Mouse (Mus musculus): Measurements from ENCODE around the gene Gm28048. TPM values are rescaled to one million over a fixed set of nuclear protein-coding genes. Genes with fewer than 3 reads are reported as not detected.

The Gm28048 gene
- total and polyA plus RNA-seq, 2 experiments from 2014 or later: 6.8 TPM; not detected in 1

- Histone ChIP-seq H3K4me3 (ENCODE audit: low read depth, low read length) (no peak overlapping the region), H3K27me3 (ENCODE audit: control insufficient read depth, insufficient read depth, low read length) (no peaks in the 10 kb centered on the region), H3K36me3 (replicated peaks; ENCODE audit: control insufficient read depth, insufficient read depth, low read length) (peaks cover 13% of the 10 kb centered on the region), H3K4me1 (ENCODE audit: control insufficient read depth, insufficient read depth) (no peaks in the 10 kb centered on the region), H3K27ac (ENCODE audit: low read depth) (no peak overlapping the region), H3K4me2 (ENCODE audit: low read depth, low read length) (no peak overlapping the region), H3K9me3 (replicated peaks; ENCODE audit: control insufficient read depth, low read length) (no peaks in the 10 kb centered on the region), H3K9ac (replicated peaks; ENCODE audit: low read depth, low read length) (no peak overlapping the region)
- DNase-seq (ENCODE audit: low spot score): no peak
- no peak for ATAC-seq (ENCODE audit: insufficient read depth, low read depth)
- TF ChIP-seq EP300 (IDR thresholded peaks at IDR 0.05; ENCODE audit: low read depth) (no peak), CTCF (IDR thresholded peaks at IDR 0.05; ENCODE audit: low read depth) (no peak)
- WGBS: 71% methylated on average over 2 of the region's 2 CpGs
These were observed 79.0 kb downstream of the Gm28048 start for GRCm38 (mm10) chr11:22902923-22903322.

GRCm38 (mm10) chr11:22900041-22900440, 81.8 kb downstream of the Gm28048 start:
- Histone ChIP-seq H3K9me3 (replicated peaks; ENCODE audit: control insufficient read depth, low read length) (no peaks in the 10 kb centered on the region), H3K9ac (replicated peaks; ENCODE audit: low read depth, low read length) (no peak overlapping the region), H3K4me3 (ENCODE audit: low read depth, low read length) (no peak overlapping the region), H3K4me1 (ENCODE audit: control insufficient read depth, insufficient read depth) (no peaks in the 10 kb centered on the region), H3K36me3 (replicated peaks; ENCODE audit: control insufficient read depth, insufficient read depth, low read length) (peaks cover 13% of the 10 kb centered on the region), H3K4me2 (ENCODE audit: low read depth, low read length) (no peak overlapping the region), H3K27me3 (ENCODE audit: control insufficient read depth, insufficient read depth, low read length) (no peaks in the 10 kb centered on the region), H3K27ac (ENCODE audit: low read depth) (no peak overlapping the region)
- DNase-seq (ENCODE audit: low spot score) (no peak), ATAC-seq (ENCODE audit: insufficient read depth, low read depth) (no peak)
- 68% methylated on average over 3 of the region's 3 CpGs for WGBS
- TF ChIP-seq EP300 (IDR thresholded peaks at IDR 0.05; ENCODE audit: low read depth): no peak
- no peak for TF ChIP-seq CTCF (IDR thresholded peaks at IDR 0.05; ENCODE audit: low read depth)

GRCm38 (mm10) chr11:22897642-22898041, 84.2 kb downstream of the Gm28048 start:
- no peaks in the 10 kb centered on the region for H3K27me3 ChIP-seq (ENCODE audit: control insufficient read depth, insufficient read depth, low read length)
- no peak for ATAC-seq (ENCODE audit: insufficient read depth, low read depth)
- no peak for TF ChIP-seq EP300 (IDR thresholded peaks at IDR 0.05; ENCODE audit: low read depth)
- TF ChIP-seq CTCF (IDR thresholded peaks at IDR 0.05; ENCODE audit: low read depth): no peak
- H3K4me2 ChIP-seq (ENCODE audit: low read depth, low read length): no peak overlapping the region
- peaks cover 13% of the 10 kb centered on the region for H3K36me3 ChIP-seq (replicated peaks; ENCODE audit: control insufficient read depth, insufficient read depth, low read length)
- no peaks in the 10 kb centered on the region for H3K4me1 ChIP-seq (ENCODE audit: control insufficient read depth, insufficient read depth)
- H3K9me3 ChIP-seq (replicated peaks; ENCODE audit: control insufficient read depth, low read length): no peaks in the 10 kb centered on the region
- WGBS: 87% methylated on average over 4 of the region's 4 CpGs
- no peak overlapping the region for H3K4me3 ChIP-seq (ENCODE audit: low read depth, low read length)
- no peak for DNase-seq (ENCODE audit: low spot score)
- H3K9ac ChIP-seq (replicated peaks; ENCODE audit: low read depth, low read length): no peak overlapping the region
- no peak overlapping the region for H3K27ac ChIP-seq (ENCODE audit: low read depth)

GRCm38 (mm10) chr11:22897127-22897526, 84.8 kb downstream of the Gm28048 start:
- H3K4me3 ChIP-seq (ENCODE audit: low read depth, low read length): no peak overlapping the region
- H3K9ac ChIP-seq (replicated peaks; ENCODE audit: low read depth, low read length): no peak overlapping the region
- no peak for ATAC-seq (ENCODE audit: insufficient read depth, low read depth)
- no peaks in the 10 kb centered on the region for H3K27me3 ChIP-seq (ENCODE audit: control insufficient read depth, insufficient read depth, low read length)
- 79% methylated on average over 4 of the region's 4 CpGs for WGBS
- no peak for DNase-seq (ENCODE audit: low spot score)
- TF ChIP-seq EP300 (IDR thresholded peaks at IDR 0.05; ENCODE audit: low read depth): no peak
- TF ChIP-seq CTCF (IDR thresholded peaks at IDR 0.05; ENCODE audit: low read depth): no peak
- peaks cover 13% of the 10 kb centered on the region for H3K36me3 ChIP-seq (replicated peaks; ENCODE audit: control insufficient read depth, insufficient read depth, low read length)
- H3K27ac ChIP-seq (ENCODE audit: low read depth): no peak overlapping the region
- no peak overlapping the region for H3K4me2 ChIP-seq (ENCODE audit: low read depth, low read length)
- H3K4me1 ChIP-seq (ENCODE audit: control insufficient read depth, insufficient read depth): no peaks in the 10 kb centered on the region
- H3K9me3 ChIP-seq (replicated peaks; ENCODE audit: control insufficient read depth, low read length): no peaks in the 10 kb centered on the region

GRCm38 (mm10) chr11:22893075-22893474, 88.8 kb downstream of the Gm28048 start:
- no peaks in the 10 kb centered on the region for H3K36me3 ChIP-seq (replicated peaks; ENCODE audit: control insufficient read depth, insufficient read depth, low read length)
- WGBS: 70% methylated on average over 3 of the region's 3 CpGs
- no peak overlapping the region for H3K9ac ChIP-seq (replicated peaks; ENCODE audit: low read depth, low read length)
- no peak overlapping the region for H3K27ac ChIP-seq (ENCODE audit: low read depth)
- no peaks in the 10 kb centered on the region for H3K27me3 ChIP-seq (ENCODE audit: control insufficient read depth, insufficient read depth, low read length)
- DNase-seq (ENCODE audit: low spot score) (no peak), ATAC-seq (ENCODE audit: insufficient read depth, low read depth) (no peak)
- no peak overlapping the region for H3K4me2 ChIP-seq (ENCODE audit: low read depth, low read length)
- H3K4me3 ChIP-seq (ENCODE audit: low read depth, low read length): no peak overlapping the region
- H3K9me3 ChIP-seq (replicated peaks; ENCODE audit: control insufficient read depth, low read length): no peaks in the 10 kb centered on the region
- TF ChIP-seq EP300 (IDR thresholded peaks at IDR 0.05; ENCODE audit: low read depth) (no peak), CTCF (IDR thresholded peaks at IDR 0.05; ENCODE audit: low read depth) (no peak)
- no peaks in the 10 kb centered on the region for H3K4me1 ChIP-seq (ENCODE audit: control insufficient read depth, insufficient read depth)

GRCm38 (mm10) chr11:22892466-22892865, 89.4 kb downstream of the Gm28048 start:
- H3K9me3 ChIP-seq (replicated peaks; ENCODE audit: control insufficient read depth, low read length): no peaks in the 10 kb centered on the region
- H3K27ac ChIP-seq (ENCODE audit: low read depth): no peak overlapping the region
- H3K4me3 ChIP-seq (ENCODE audit: low read depth, low read length): no peak overlapping the region
- no peak for ATAC-seq (ENCODE audit: insufficient read depth, low read depth)
- DNase-seq (ENCODE audit: low spot score): no peak
- no peak overlapping the region for H3K9ac ChIP-seq (replicated peaks; ENCODE audit: low read depth, low read length)
- no peak overlapping the region for H3K4me2 ChIP-seq (ENCODE audit: low read depth, low read length)
- TF ChIP-seq EP300 (IDR thresholded peaks at IDR 0.05; ENCODE audit: low read depth): no peak
- TF ChIP-seq CTCF (IDR thresholded peaks at IDR 0.05; ENCODE audit: low read depth): no peak
- 63% methylated on average over 6 of the region's 6 CpGs for WGBS
- H3K4me1 ChIP-seq (ENCODE audit: control insufficient read depth, insufficient read depth): no peaks in the 10 kb centered on the region
- no peaks in the 10 kb centered on the region for H3K27me3 ChIP-seq (ENCODE audit: control insufficient read depth, insufficient read depth, low read length)
- H3K36me3 ChIP-seq (replicated peaks; ENCODE audit: control insufficient read depth, insufficient read depth, low read length): no peaks in the 10 kb centered on the region
